Mouse (Mus musculus): ENCODE results near the gene 4921524J17Rik. TPM values are rescaled to one million over a fixed set of nuclear protein-coding genes. Genes with fewer than 3 reads are reported as not detected.

The 4921524J17Rik gene
- polyA plus RNA-seq, 1 experiment from 2014 or later = 21.4 TPM

GRCm38 (mm10) chr8:85441564-85441963 is 8.9 kb upstream of the 4921524J17Rik start:
- H3K9me3 ChIP-seq (replicated peaks) = no peaks in the 10 kb centered on the region
- ATAC-seq (ENCODE audit: low read depth) = no peak
- no peaks in the 10 kb centered on the region for H3K4me1 ChIP-seq (replicated peaks)
- WGBS (ENCODE audit: insufficient replicate concordance) = 71% methylated on average over 5 of the region's 5 CpGs
- no peaks in the 10 kb centered on the region for H3K36me3 ChIP-seq
- no peaks in the 10 kb centered on the region for H3K27me3 ChIP-seq
- H3K27ac ChIP-seq = no peak overlapping the region
- H3K4me3 ChIP-seq (replicated peaks) = no peak overlapping the region
- no peak overlapping the region for H3K9ac ChIP-seq
- no peak for DNase-seq
- no peak overlapping the region for H3K4me2 ChIP-seq

GRCm38 (mm10) chr8:85435736-85436135 is 3.1 kb upstream of the 4921524J17Rik start:
- no peak overlapping the region for H3K9ac ChIP-seq
- DNase-seq (peak; percentile 19), ATAC-seq (ENCODE audit: low read depth) (no peak)
- H3K4me2 ChIP-seq = no peak overlapping the region
- peaks cover 33% of the 10 kb centered on the region for H3K4me1 ChIP-seq (replicated peaks)
- no peak overlapping the region for H3K27ac ChIP-seq
- no peaks in the 10 kb centered on the region for H3K9me3 ChIP-seq (replicated peaks)
- H3K27me3 ChIP-seq = no peaks in the 10 kb centered on the region
- no peak overlapping the region for H3K4me3 ChIP-seq (replicated peaks)
- 57% methylated on average over 5 of the region's 5 CpGs for WGBS (ENCODE audit: insufficient replicate concordance)
- no peaks in the 10 kb centered on the region for H3K36me3 ChIP-seq

- no peak overlapping the region for H3K27ac ChIP-seq
Observed at GRCm38 (mm10) chr8:85434817-85435216, 2.2 kb upstream of the 4921524J17Rik start.

GRCm38 (mm10) chr8:85433017-85433393 is 372 bp upstream of the 4921524J17Rik start:
- Histone ChIP-seq H3K27me3 (no peaks in the 10 kb centered on the region), H3K4me3 (replicated peaks) (peak overlapping the region; percentile 90), H3K4me1 (replicated peaks) (peaks cover 54% of the 10 kb centered on the region), H3K4me2 (peak overlapping the region; percentile 78), H3K9ac (peak overlapping the region; percentile 95; the same call in 1 of the 2 replicates), H3K27ac (peak overlapping the region; percentile 65), H3K9me3 (replicated peaks) (no peaks in the 10 kb centered on the region), H3K36me3 (no peaks in the 10 kb centered on the region)
- DNase-seq (no peak), ATAC-seq (ENCODE audit: low read depth) (peak; percentile 32)
- WGBS (ENCODE audit: insufficient replicate concordance) = 3% methylated on average over 6 of the region's 6 CpGs

More at GRCm38 (mm10) chr8:85434817-85435216, 2.2 kb upstream of the 4921524J17Rik start:
- Histone ChIP-seq H3K4me2 (no peak overlapping the region), H3K9ac (no peak overlapping the region), H3K4me3 (replicated peaks) (no peak overlapping the region), H3K9me3 (replicated peaks) (no peaks in the 10 kb centered on the region), H3K27me3 (no peaks in the 10 kb centered on the region), H3K36me3 (no peaks in the 10 kb centered on the region), H3K4me1 (replicated peaks) (peaks cover 41% of the 10 kb centered on the region)
- DNase-seq (no peak), ATAC-seq (ENCODE audit: low read depth) (no peak)
- 80% methylated on average over 12 of the region's 12 CpGs for WGBS (ENCODE audit: insufficient replicate concordance)

- Histone ChIP-seq H3K4me1 (replicated peaks) (peaks cover 69% of the 10 kb centered on the region), H3K4me2 (peak overlapping the region; percentile 78), H3K36me3 (no peaks in the 10 kb centered on the region), H3K27ac (peak overlapping the region; percentile 94), H3K9me3 (replicated peaks) (no peaks in the 10 kb centered on the region), H3K27me3 (no peaks in the 10 kb centered on the region), H3K9ac (peak overlapping the region; percentile 95), H3K4me3 (replicated peaks) (peak overlapping the region; percentile 90)
- DNase-seq (no peak), ATAC-seq (ENCODE audit: low read depth) (no peak)
- WGBS (ENCODE audit: insufficient replicate concordance) = 13% methylated on average over 10 of the region's 10 CpGs
Observed at GRCm38 (mm10) chr8:85431281-85432167, 1.1 kb downstream of the 4921524J17Rik start.

GRCm38 (mm10) chr8:85430801-85431200 is 1.8 kb downstream of the 4921524J17Rik start:
- Histone ChIP-seq H3K36me3 (peaks cover under 1% of the 10 kb centered on the region; the same call in 1 of the 2 replicates), H3K27me3 (no peaks in the 10 kb centered on the region), H3K9me3 (replicated peaks) (no peaks in the 10 kb centered on the region), H3K4me3 (replicated peaks) (peak overlapping the region; percentile 90), H3K4me2 (peak overlapping the region; percentile 78), H3K27ac (peak overlapping the region; percentile 32; the same call in 1 of the 2 replicates), H3K4me1 (replicated peaks) (peaks cover 73% of the 10 kb centered on the region), H3K9ac (peak overlapping the region; percentile 46; the same call in 1 of the 2 replicates)
- ATAC-seq (ENCODE audit: low read depth) = no peak
- DNase-seq = no peak
- WGBS (ENCODE audit: insufficient replicate concordance) = 40% methylated on average over 3 of the region's 3 CpGs

GRCm38 (mm10) chr8:85429219-85429618 is 3.4 kb downstream of the 4921524J17Rik start:
- ATAC-seq (ENCODE audit: low read depth) (peak; percentile 21; the same call in 1 of the 2 replicates), DNase-seq (peak; percentile 27)
- H3K27ac ChIP-seq = peak overlapping the region; percentile 64
- H3K4me2 ChIP-seq = peak overlapping the region; percentile 29; the same call in 1 of the 2 replicates
- no peaks in the 10 kb centered on the region for H3K9me3 ChIP-seq (replicated peaks)
- peaks cover 5% of the 10 kb centered on the region for H3K36me3 ChIP-seq
- H3K9ac ChIP-seq = no peak overlapping the region; the same call in 1 of the 2 replicates
- no peaks in the 10 kb centered on the region for H3K27me3 ChIP-seq
- no peak overlapping the region for H3K4me3 ChIP-seq (replicated peaks)
- 14% methylated on average over 4 of the region's 4 CpGs for WGBS (ENCODE audit: insufficient replicate concordance)
- peaks cover 77% of the 10 kb centered on the region for H3K4me1 ChIP-seq (replicated peaks)

GRCm38 (mm10) chr8:85427026-85427425 is 5.6 kb downstream of the 4921524J17Rik start:
- Histone ChIP-seq H3K9ac (peak overlapping the region; percentile 23; the same call in 1 of the 2 replicates), H3K4me3 (replicated peaks) (no peak overlapping the region), H3K9me3 (replicated peaks) (no peaks in the 10 kb centered on the region), H3K36me3 (peaks cover 5% of the 10 kb centered on the region), H3K27me3 (no peaks in the 10 kb centered on the region), H3K4me1 (replicated peaks) (peaks cover 77% of the 10 kb centered on the region), H3K4me2 (peak overlapping the region; percentile 24; the same call in 1 of the 2 replicates), H3K27ac (no peak overlapping the region)
- 32% methylated on average over 4 of the region's 4 CpGs for WGBS (ENCODE audit: insufficient replicate concordance)
- DNase-seq (no peak), ATAC-seq (ENCODE audit: low read depth) (peak; percentile 49; the same call in 1 of the 2 replicates)

- H3K4me2 ChIP-seq = no peak overlapping the region
- ATAC-seq (ENCODE audit: low read depth) = no peak
- H3K9ac ChIP-seq = no peak overlapping the region
- 0 out of 2 replicates have a peak overlapping the region, but pooled peaks have one; percentile 16 for H3K4me3 ChIP-seq (replicated peaks)
- H3K36me3 ChIP-seq = peaks cover 11% of the 10 kb centered on the region
- H3K27ac ChIP-seq = no peak overlapping the region
- DNase-seq = no peak
- H3K9me3 ChIP-seq (replicated peaks) = no peaks in the 10 kb centered on the region
- H3K4me1 ChIP-seq (replicated peaks) = peaks cover 47% of the 10 kb centered on the region
- 72% methylated on average over 1 of the region's 1 CpGs for WGBS (ENCODE audit: insufficient replicate concordance)
- H3K27me3 ChIP-seq = no peaks in the 10 kb centered on the region
Observed at GRCm38 (mm10) chr8:85421329-85421728, 11.3 kb downstream of the 4921524J17Rik start.

- Histone ChIP-seq H3K4me3 (replicated peaks) (no peak overlapping the region), H3K27ac (no peak overlapping the region), H3K9me3 (replicated peaks) (no peaks in the 10 kb centered on the region), H3K4me2 (no peak overlapping the region), H3K27me3 (no peaks in the 10 kb centered on the region), H3K9ac (no peak overlapping the region), H3K4me1 (replicated peaks) (0 out of 2 replicates have a peak, but pooled peaks cover 15% of the 10 kb centered on the region), H3K36me3 (peaks cover 5% of the 10 kb centered on the region; the same call in 1 of the 2 replicates)
- WGBS (ENCODE audit: insufficient replicate concordance) = 60% methylated on average over 3 of the region's 3 CpGs
- ATAC-seq (ENCODE audit: low read depth) (no peak), DNase-seq (no peak)
Observed at GRCm38 (mm10) chr8:85408526-85408925, 24.1 kb downstream of the 4921524J17Rik start.

GRCm38 (mm10) chr8:85408053-85408505 is 24.6 kb downstream of the 4921524J17Rik start:
- no peaks in the 10 kb centered on the region for H3K9me3 ChIP-seq (replicated peaks)
- 0 out of 2 replicates have a peak, but pooled peaks cover 15% of the 10 kb centered on the region for H3K4me1 ChIP-seq (replicated peaks)
- no peaks in the 10 kb centered on the region for H3K27me3 ChIP-seq
- 44% methylated on average over 7 of the region's 7 CpGs for WGBS (ENCODE audit: insufficient replicate concordance)
- no peak overlapping the region for H3K4me2 ChIP-seq
- ATAC-seq (ENCODE audit: low read depth) (peak; percentile 39; the same call in 1 of the 2 replicates), DNase-seq (no peak)
- no peak overlapping the region for H3K4me3 ChIP-seq (replicated peaks)
- H3K9ac ChIP-seq = no peak overlapping the region
- H3K27ac ChIP-seq = no peak overlapping the region
- H3K36me3 ChIP-seq = peaks cover 5% of the 10 kb centered on the region; the same call in 1 of the 2 replicates

All from liver, embryonic 13.5 days (tissue).